Mouse (Mus musculus): ENCODE measurements around the gene Grrp1. TPM values are rescaled to one million over a fixed set of nuclear protein-coding genes. Genes with fewer than 3 reads are reported as not detected.
"Not testable (repeated sequence)": the region's sequence is repeated elsewhere in the genome, so short reads cannot be mapped to it uniquely, and the experiment has no call there.

Gene Grrp1
- total RNA-seq (2022): 1 to 10 TPM; 6.1 to 8.0 (median 7.3) TPM

GRCm38 (mm10) chr4:134253722-134254324 lies at the start of gene Grrp1:
Gene Grrp1, minus strand, starts transcription at chr4:134254106.
- peak; percentile 40 for DNase-seq (ENCODE audit: low spot score)

- no peak for DNase-seq (ENCODE audit: low spot score)
Measured at GRCm38 (mm10) chr4:134302084-134302483, 48.2 kb upstream of the Grrp1 start.

GRCm38 (mm10) chr4:134300316-134300715 lies 46.4 kb upstream of the Grrp1 start:
- DNase-seq (ENCODE audit: low spot score): peak; percentile 69

- DNase-seq (ENCODE audit: low spot score): no peak
Measured at GRCm38 (mm10) chr4:134299498-134299810, 45.5 kb upstream of the Grrp1 start.

GRCm38 (mm10) chr4:134298626-134299497 lies 45.0 kb upstream of the Grrp1 start:
- DNase-seq (ENCODE audit: low spot score): no peak

- no peak for DNase-seq (ENCODE audit: low spot score)
Measured at GRCm38 (mm10) chr4:134297369-134297768, 43.5 kb upstream of the Grrp1 start.

- no peak for DNase-seq (ENCODE audit: low spot score)
Measured at GRCm38 (mm10) chr4:134296523-134296922, 42.6 kb upstream of the Grrp1 start.

GRCm38 (mm10) chr4:134296096-134296495 lies 42.2 kb upstream of the Grrp1 start:
- DNase-seq (ENCODE audit: low spot score): not testable (repeated sequence)

GRCm38 (mm10) chr4:134293692-134294163 lies 39.8 kb upstream of the Grrp1 start:
- peak; percentile 59 for DNase-seq (ENCODE audit: low spot score)

GRCm38 (mm10) chr4:134293061-134293691 lies 39.3 kb upstream of the Grrp1 start:
- no peak for DNase-seq (ENCODE audit: low spot score)

- peak; percentile 65 for DNase-seq (ENCODE audit: low spot score)
Measured at GRCm38 (mm10) chr4:134292067-134292466, 38.2 kb upstream of the Grrp1 start.

GRCm38 (mm10) chr4:134288397-134289256 lies 34.7 kb upstream of the Grrp1 start:
- no peak for DNase-seq (ENCODE audit: low spot score)

GRCm38 (mm10) chr4:134287575-134288025 lies 33.7 kb upstream of the Grrp1 start, which contains the start of gene Pdik1l:
Gene Pdik1l, minus strand, starts transcription at chr4:134287895.
- DNase-seq (ENCODE audit: low spot score): peak; percentile 63

- peak; percentile 93 for DNase-seq (ENCODE audit: low spot score)
Measured at GRCm38 (mm10) chr4:134287168-134287564, 33.3 kb upstream of the Grrp1 start.

- no peak for DNase-seq (ENCODE audit: low spot score)
Measured at GRCm38 (mm10) chr4:134286226-134287167, 32.6 kb upstream of the Grrp1 start.

- no peak for DNase-seq (ENCODE audit: low spot score)
Measured at GRCm38 (mm10) chr4:134284942-134285341, 31.0 kb upstream of the Grrp1 start.

GRCm38 (mm10) chr4:134273417-134274345 lies 19.8 kb upstream of the Grrp1 start:
- no peak for DNase-seq (ENCODE audit: low spot score)

GRCm38 (mm10) chr4:134272731-134273416 lies 19.0 kb upstream of the Grrp1 start:
- no peak for DNase-seq (ENCODE audit: low spot score)

All from heart, adult 8-10 months (tissue).